Mouse (Mus musculus): ENCODE results near the gene Fbxw2. TPM values are rescaled to one million over a fixed set of nuclear protein-coding genes. Genes with fewer than 3 reads are reported as not detected.
"Not testable (repeated sequence)": the region's sequence is repeated elsewhere in the genome, so short reads cannot be mapped to it uniquely, and the experiment has no call there.

The Fbxw2 gene
- polyA plus RNA-seq, 1 experiment from 2014 or later, result 76.8 TPM

- not testable (repeated sequence) for H3K9ac ChIP-seq; H3K4me1 ChIP-seq; H3K27me3 ChIP-seq; H3K9me3 ChIP-seq (replicated peaks); H3K4me3 ChIP-seq; ATAC-seq (ENCODE audit: low FRiP score); H3K27ac ChIP-seq; H3K4me2 ChIP-seq (replicated peaks)
- peaks cover 30% of the 10 kb centered on the region for H3K36me3 ChIP-seq
- WGBS, result 92% methylated on average over 2 of the region's 2 CpGs
Observed at GRCm38 (mm10) chr2:34792543-34792942, 33.6 kb downstream of the Fbxw2 start.

GRCm38 (mm10) chr2:34790282-34790681 lies 35.8 kb downstream of the Fbxw2 start:
- H3K27me3 ChIP-seq, result no peaks in the 10 kb centered on the region
- no peak overlapping the region for H3K27ac ChIP-seq
- H3K4me2 ChIP-seq (replicated peaks), result no peak overlapping the region
- ATAC-seq (ENCODE audit: low FRiP score), result no peak
- H3K36me3 ChIP-seq, result peaks cover 37% of the 10 kb centered on the region
- no peaks in the 10 kb centered on the region for H3K4me1 ChIP-seq
- H3K9ac ChIP-seq, result no peak overlapping the region
- H3K9me3 ChIP-seq (replicated peaks), result no peaks in the 10 kb centered on the region
- WGBS, result 93% methylated on average over 8 of the region's 8 CpGs
- H3K4me3 ChIP-seq, result no peak overlapping the region

GRCm38 (mm10) chr2:34784085-34784484 lies 42.0 kb downstream of the Fbxw2 start:
- Histone ChIP-seq H3K27ac (no peak overlapping the region), H3K9ac (no peak overlapping the region), H3K4me2 (replicated peaks) (no peak overlapping the region), H3K4me3 (no peak overlapping the region), H3K36me3 (peaks cover 60% of the 10 kb centered on the region), H3K27me3 (no peaks in the 10 kb centered on the region), H3K9me3 (replicated peaks) (no peaks in the 10 kb centered on the region), H3K4me1 (no peaks in the 10 kb centered on the region)
- 82% methylated on average over 2 of the region's 2 CpGs for WGBS
- ATAC-seq (ENCODE audit: low FRiP score), result no peak

- ATAC-seq (ENCODE audit: low FRiP score), result no peak
- Histone ChIP-seq H3K36me3 (peaks cover 60% of the 10 kb centered on the region), H3K4me2 (replicated peaks) (no peak overlapping the region), H3K4me1 (no peaks in the 10 kb centered on the region), H3K4me3 (no peak overlapping the region), H3K9me3 (replicated peaks) (no peaks in the 10 kb centered on the region), H3K27ac (no peak overlapping the region), H3K27me3 (no peaks in the 10 kb centered on the region), H3K9ac (no peak overlapping the region)
- WGBS, result 93% methylated on average over 14 of the region's 14 CpGs
Observed at GRCm38 (mm10) chr2:34783064-34784020, 42.8 kb downstream of the Fbxw2 start.

DNA sequence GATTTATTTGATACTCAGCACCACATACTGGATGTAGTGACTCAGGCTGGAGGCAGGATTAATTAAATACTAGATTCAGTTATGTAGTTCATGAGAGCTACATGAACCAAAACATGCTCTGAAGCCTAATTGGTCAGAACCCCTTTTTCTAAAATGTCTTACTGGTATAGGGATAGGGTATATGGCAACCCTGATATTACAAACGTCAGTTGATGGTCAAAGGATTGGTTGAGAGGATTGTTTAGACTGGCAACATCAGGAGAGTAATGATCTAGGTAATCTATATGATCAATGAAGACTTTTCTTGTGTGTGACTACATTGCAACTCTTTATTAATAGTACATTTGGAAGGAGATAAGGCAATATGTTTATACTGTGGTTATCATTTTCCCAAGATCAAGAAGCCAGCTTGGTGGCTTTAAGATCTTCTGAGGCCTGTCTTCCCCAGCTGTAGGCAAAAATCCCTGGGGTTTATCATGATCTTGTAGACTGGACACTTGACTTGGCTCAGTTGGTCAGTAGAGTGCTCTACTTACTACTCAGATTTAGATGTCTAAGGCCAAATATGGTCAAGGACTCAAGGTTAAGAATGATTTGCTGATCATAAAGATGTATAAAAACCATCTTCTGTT lies 48.8 kb downstream of the Fbxw2 start:
- Histone ChIP-seq H3K36me3 (peaks cover 67% of the 10 kb centered on the region), H3K4me3 (no peak overlapping the region), H3K9me3 (replicated peaks) (no peaks in the 10 kb centered on the region), H3K27me3 (no peaks in the 10 kb centered on the region), H3K9ac (no peak overlapping the region), H3K27ac (no peak overlapping the region), H3K4me1 (peaks cover 47% of the 10 kb centered on the region), H3K4me2 (replicated peaks) (peak overlapping the region; percentile 68)
- WGBS, result 64% methylated on average over 1 of the region's 1 CpGs
- no peak for ATAC-seq (ENCODE audit: low FRiP score)

GRCm38 (mm10) chr2:34774493-34774892 lies 51.6 kb downstream of the Fbxw2 start:
- 91% methylated on average over 6 of the region's 6 CpGs for WGBS
- Histone ChIP-seq H3K36me3 (peaks cover 51% of the 10 kb centered on the region), H3K27ac (no peak overlapping the region), H3K4me1 (peaks cover 56% of the 10 kb centered on the region), H3K9ac (no peak overlapping the region), H3K9me3 (replicated peaks) (no peaks in the 10 kb centered on the region), H3K27me3 (no peaks in the 10 kb centered on the region), H3K4me2 (replicated peaks) (peak overlapping the region; percentile 68), H3K4me3 (peak overlapping the region; percentile 94)
- no peak for ATAC-seq (ENCODE audit: low FRiP score)

DNA sequence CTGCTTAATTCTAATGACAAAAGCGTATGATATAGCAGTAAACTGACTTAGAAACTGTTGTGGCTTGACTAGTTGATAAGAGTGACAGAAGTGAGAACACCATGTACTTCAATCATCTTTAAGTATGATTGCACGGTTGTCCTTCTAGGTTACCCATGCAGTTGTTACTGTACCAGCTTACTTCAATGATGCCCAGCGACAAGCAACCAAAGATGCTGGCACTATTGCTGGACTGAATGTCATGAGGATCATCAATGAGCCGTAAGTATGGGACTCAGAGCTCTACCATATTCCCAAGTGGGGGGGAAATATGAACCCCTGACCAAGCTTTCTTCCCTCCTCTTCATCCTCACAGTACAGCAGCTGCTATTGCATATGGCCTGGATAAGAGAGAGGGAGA lies 52.4 kb downstream of the Fbxw2 start:
- no peak for ATAC-seq (ENCODE audit: low FRiP score)
- peaks cover 56% of the 10 kb centered on the region for H3K4me1 ChIP-seq

GRCm38 (mm10) chr2:34772252-34773235 lies 53.6 kb downstream of the Fbxw2 start:
- Histone ChIP-seq H3K36me3 (peaks cover 45% of the 10 kb centered on the region), H3K27me3 (no peaks in the 10 kb centered on the region), H3K9me3 (replicated peaks) (no peaks in the 10 kb centered on the region), H3K4me2 (replicated peaks) (peak overlapping the region; percentile 68), H3K27ac (peak overlapping the region; percentile 88), H3K4me3 (peak overlapping the region; percentile 94), H3K4me1 (peaks cover 53% of the 10 kb centered on the region), H3K9ac (peak overlapping the region; percentile 96)
- ATAC-seq (ENCODE audit: low FRiP score), result no peak; the same call in 1 of the 2 replicates
- WGBS, result 4% methylated on average over 50 of the region's 50 CpGs

More for the DNA sequence above, 52.4 kb downstream of the Fbxw2 start:
- Histone ChIP-seq H3K27me3 (no peaks in the 10 kb centered on the region), H3K4me2 (replicated peaks) (peak overlapping the region; percentile 68), H3K9me3 (replicated peaks) (no peaks in the 10 kb centered on the region), H3K27ac (no peak overlapping the region), H3K4me3 (peak overlapping the region; percentile 94), H3K36me3 (peaks cover 50% of the 10 kb centered on the region), H3K9ac (peak overlapping the region; percentile 43)
- WGBS, result 87% methylated on average over 4 of the region's 4 CpGs

DNA sequence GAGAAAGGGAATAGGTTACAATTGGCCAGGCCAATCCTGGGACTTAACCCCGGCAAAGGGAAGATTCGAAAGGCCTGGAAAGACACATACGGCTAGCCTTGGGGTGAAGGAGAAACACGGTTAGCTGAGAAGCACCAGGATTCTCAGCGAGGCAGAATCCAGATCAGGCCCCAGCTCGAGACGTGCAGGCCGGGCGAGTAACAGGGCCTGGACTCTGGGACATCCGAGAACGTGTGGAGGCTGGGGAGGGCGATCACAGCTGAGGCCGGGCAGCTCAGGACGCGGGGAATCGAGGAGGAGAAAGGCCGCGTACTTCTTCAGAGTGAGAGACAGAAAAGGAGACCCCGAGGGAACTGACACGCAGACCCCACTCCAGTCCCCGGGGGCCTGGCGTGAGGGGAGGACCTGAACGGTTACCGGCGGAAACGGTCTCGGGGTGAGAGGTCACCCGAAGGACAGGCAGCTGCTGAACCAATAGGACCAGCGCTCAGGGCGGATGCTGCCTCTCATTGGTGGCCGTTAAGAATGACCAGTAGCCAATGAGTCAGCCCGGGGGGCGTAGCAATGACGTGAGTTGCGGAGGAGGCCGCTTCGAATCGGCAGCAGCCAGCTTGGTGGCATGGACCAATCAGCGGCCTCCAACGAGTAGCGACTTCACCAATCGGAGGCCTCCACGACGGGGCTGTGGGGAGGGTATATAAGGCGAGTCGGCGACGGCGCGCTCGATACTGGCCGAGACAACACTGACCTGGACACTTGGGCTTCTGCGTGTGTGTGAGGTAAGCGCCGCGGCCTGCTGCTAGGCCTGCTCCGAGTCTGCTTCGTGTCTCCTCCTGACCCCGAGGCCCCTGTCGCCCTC lies 54.5 kb downstream of the Fbxw2 start, which contains the start of gene Hspa5:
TSS of gene Hspa5 (plus strand) at position 603 of the 859 bp plus-strand sequence.
- H3K9ac ChIP-seq, result peak within 1 kb of the TSS; percentile 96
- H3K27me3 ChIP-seq, result no peaks in the 10 kb centered on the region
- peak; percentile 99 for ATAC-seq (ENCODE audit: low FRiP score)
- H3K36me3 ChIP-seq, result peaks cover 36% of the 10 kb centered on the region
- WGBS, result under 1% methylated on average over 60 of the region's 60 CpGs
- peak within 1 kb of the TSS; percentile 70 for H3K4me2 ChIP-seq (replicated peaks)
- H3K27ac ChIP-seq, result peak within 1 kb of the TSS; percentile 95
- H3K4me1 ChIP-seq, result peaks cover 44% of the 10 kb centered on the region
- peak within 1 kb of the TSS; percentile 94 for H3K4me3 ChIP-seq
- H3K9me3 ChIP-seq (replicated peaks), result no peaks in the 10 kb centered on the region

GRCm38 (mm10) chr2:34770951-34771350 lies 55.2 kb downstream of the Fbxw2 start:
- Histone ChIP-seq H3K4me2 (replicated peaks) (peak overlapping the region; percentile 70), H3K27ac (peak overlapping the region; percentile 95), H3K4me1 (peaks cover 37% of the 10 kb centered on the region), H3K36me3 (peaks cover 30% of the 10 kb centered on the region), H3K9me3 (replicated peaks) (no peaks in the 10 kb centered on the region), H3K27me3 (no peaks in the 10 kb centered on the region), H3K9ac (peak overlapping the region; percentile 85), H3K4me3 (peak overlapping the region; percentile 94)
- ATAC-seq (ENCODE audit: low FRiP score), result no peak
- 2% methylated on average over 6 of the region's 6 CpGs for WGBS

- Histone ChIP-seq H3K4me1 (peaks cover 29% of the 10 kb centered on the region), H3K4me3 (0 out of 2 replicates have a peak overlapping the region, but pooled peaks have one; percentile 94), H3K27ac (no peak overlapping the region), H3K9ac (no peak overlapping the region), H3K36me3 (peaks cover 21% of the 10 kb centered on the region), H3K27me3 (no peaks in the 10 kb centered on the region), H3K4me2 (replicated peaks) (no peak overlapping the region; the same call in 1 of the 2 replicates), H3K9me3 (replicated peaks) (no peaks in the 10 kb centered on the region)
- 99% methylated on average over 2 of the region's 2 CpGs for WGBS
- no peak for ATAC-seq (ENCODE audit: low FRiP score)
Observed at GRCm38 (mm10) chr2:34770049-34770448, 56.1 kb downstream of the Fbxw2 start.
